Mouse (Mus musculus) limb, embryonic 12.5 days (tissue): ENCODE measurements around the gene Ppfia1. TPM values are rescaled to one million over a fixed set of nuclear protein-coding genes. Genes with fewer than 3 reads are reported as not detected.

Source experiments
- polyA plus RNA-seq: library from polyadenylated mRNA; unstranded; fragments of >200 nt; fragmentation: Nextera tagmentation; extraction: Ambion mirVana; gene quantifications from 2 replicates; pipeline ENCODE4 v1.2.1, GENCODE M21; 2016

Ppfia1 gene
- polyA plus RNA-seq, 1 experiment from 2014 or later = 55.4 TPM

Other genes with a start within 250 kb of the Ppfia1 start
- gene Cttn, start 82.7 kb downstream of the Ppfia1 start, polyA plus RNA-seq = 179 and 193 TPM in 2 replicates
- 11.1 TPM in 2 replicates for gene Fadd, start 28.7 kb upstream of the Ppfia1 start, polyA plus RNA-seq
- 1.7 and 1.8 TPM in 2 replicates for gene Ano1, start 198.2 kb upstream of the Ppfia1 start, polyA plus RNA-seq